Mouse (Mus musculus) neural tube, embryonic 13.5 days (tissue): ENCODE results near the gene Mdp1. TPM values are rescaled to one million over a fixed set of nuclear protein-coding genes. Genes with fewer than 3 reads are reported as not detected.
A peak's percentile ranks its signal among the peaks of the same experiment; 100 is the strongest.

Source experiments
- ATAC-seq: fragments of 200-750 bp; cut with Nextera tagmentation; 2 replicates; pipeline ENCODE4 v1.8.0; 2017; ENCODE audit warnings: low read depth, mild to moderate bottlenecking, moderate TSS enrichment, moderate library complexity
- H3K27ac ChIP-seq: fragments of 300-500 bp; sonication (generic); replicated peaks from 2 replicates; pipeline ENCODE4 v1.5.1; 2015; ENCODE audit warnings: moderate library complexity, mild to moderate bottlenecking, inconsistent platforms
- H3K27me3 ChIP-seq: fragments of 300-500 bp; sonication (generic); 2 replicates; pipeline ENCODE4 v1.6.1; 2015; ENCODE audit warnings: mild to moderate bottlenecking, inconsistent platforms
- H3K36me3 ChIP-seq: fragments of 300-500 bp; sonication (generic); 2 replicates; pipeline ENCODE4 v1.6.1; 2015; ENCODE audit warnings: mild to moderate bottlenecking, inconsistent platforms
- H3K4me1 ChIP-seq: fragments of 300-500 bp; sonication (generic); replicated peaks from 2 replicates; pipeline ENCODE4 v1.6.1; 2015; ENCODE audit warnings: inconsistent platforms
- H3K4me2 ChIP-seq: fragments of 300-500 bp; sonication (generic); 2 replicates; pipeline ENCODE4 v1.6.1; 2015; ENCODE audit warnings: inconsistent platforms, mild to moderate bottlenecking, moderate library complexity
- H3K4me3 ChIP-seq: fragments of 300-500 bp; sonication (generic); 2 replicates; pipeline ENCODE4 v1.5.1; 2015; ENCODE audit warnings: mild to moderate bottlenecking, inconsistent platforms
- H3K9ac ChIP-seq: fragments of 300-500 bp; sonication (generic); 2 replicates; pipeline ENCODE4 v1.6.1; 2015; ENCODE audit warnings: moderate library complexity, mild to moderate bottlenecking, inconsistent platforms
- H3K9me3 ChIP-seq: fragments of 300-500 bp; sonication (generic); 2 replicates; pipeline ENCODE4 v1.6.1; 2016; ENCODE audit warnings: inconsistent platforms
- WGBS: fragments of 180-500 bp; shearing (Covaris S2); methylation state at CpG from one replicate; pipeline ENCODE4 v1.1.7; 2015; 5-methylcytosine and 5-hydroxymethylcytosine counted together
- polyA plus RNA-seq: library from polyadenylated mRNA; unstranded; fragments of >200 nt; fragmentation: Nextera tagmentation; extraction: Ambion mirVana; gene quantifications from 2 replicates; pipeline ENCODE4 v1.2.1, GENCODE M21; 2015

Mdp1 gene
- polyA plus RNA-seq, 1 experiment from 2014 or later: 70.4 TPM

DNA sequence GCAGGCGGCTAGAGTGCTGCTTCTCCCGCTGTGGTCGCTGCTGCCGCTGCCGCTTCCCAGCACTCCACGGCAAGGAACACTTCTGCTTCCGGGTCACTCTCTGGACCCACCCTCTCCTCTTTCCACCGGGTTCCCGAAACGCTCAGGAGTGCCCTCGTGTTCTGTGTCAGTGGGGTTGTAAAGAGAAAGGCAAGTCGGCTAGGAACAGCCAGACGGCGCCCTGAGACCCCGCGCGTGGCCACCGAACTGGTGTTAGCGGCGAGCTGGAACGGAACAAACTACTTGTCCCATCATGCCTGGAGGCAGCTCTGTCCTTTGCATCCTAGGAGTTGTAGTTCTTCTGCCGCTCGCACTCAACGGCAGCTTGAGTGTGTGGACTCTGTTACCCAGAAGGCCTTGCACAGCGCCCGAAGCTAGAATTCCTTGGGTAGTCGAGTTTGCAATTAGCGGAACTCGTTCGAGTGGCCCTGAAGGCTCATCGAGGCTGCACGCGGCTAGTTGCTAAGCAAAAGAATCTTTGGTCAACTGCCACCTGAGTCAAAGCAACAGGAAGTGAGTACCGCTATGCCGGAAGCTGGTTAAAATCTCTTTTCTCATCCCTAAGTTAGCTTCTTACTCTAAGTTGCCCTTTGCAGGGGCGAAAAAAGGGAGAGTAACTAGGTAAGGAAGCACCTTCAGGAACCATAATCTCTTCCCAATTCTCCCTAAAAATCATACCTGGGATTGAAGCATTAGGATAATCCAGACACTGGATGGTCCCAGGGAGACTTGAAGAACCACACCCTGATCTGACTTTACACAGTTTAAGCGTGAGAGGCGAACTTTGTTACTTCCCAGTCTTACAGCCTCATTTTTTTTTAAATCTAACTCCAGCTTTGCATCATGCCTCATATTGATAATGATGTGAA is 11.8 kb upstream of the Mdp1 start, which contains the start of the genes Gmpr2 and Nedd8:
TSS of gene Gmpr2 (plus strand) at position 109 of the 908 bp plus-strand sequence.
TSS of gene Nedd8 (minus strand) at position 292 of the 908 bp plus-strand sequence.
- peak; percentile 98 for ATAC-seq
- WGBS: 1% methylated on average over 38 of the region's 38 CpGs
- peaks cover 30% of the 10 kb centered on the region for H3K36me3 ChIP-seq

DNA sequence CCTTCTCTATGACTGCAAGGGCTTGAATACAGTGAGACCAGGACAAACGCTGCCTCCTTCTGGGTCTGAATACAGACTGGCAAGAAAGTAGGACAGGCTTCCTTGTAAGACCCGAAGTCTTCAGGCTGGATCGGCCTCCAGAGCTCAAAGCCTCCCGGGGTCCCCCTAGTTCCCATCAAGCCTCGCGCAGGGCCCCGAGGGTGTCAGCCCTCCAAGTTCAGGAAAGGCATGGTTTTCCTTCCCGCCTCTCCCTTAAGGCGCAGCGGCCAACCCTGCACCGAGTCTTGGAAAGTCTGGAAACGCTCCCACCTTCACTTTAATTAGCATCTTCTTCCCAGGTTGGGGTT is 11.2 kb upstream of the Mdp1 start:
- WGBS: 1% methylated on average over 12 of the region's 12 CpGs
- peak overlapping the region; percentile 83 for H3K9ac ChIP-seq
- no peaks in the 10 kb centered on the region for H3K27me3 ChIP-seq
- no peaks in the 10 kb centered on the region for H3K9me3 ChIP-seq
- peak; percentile 72 for ATAC-seq
- H3K4me2 ChIP-seq: peak overlapping the region; percentile 77
- H3K4me3 ChIP-seq: peak overlapping the region; percentile 72
- peaks cover 31% of the 10 kb centered on the region for H3K4me1 ChIP-seq
- peaks cover 29% of the 10 kb centered on the region for H3K36me3 ChIP-seq
- peak overlapping the region; percentile 87 for H3K27ac ChIP-seq

More for the DNA sequence above, 11.8 kb upstream of the Mdp1 start, which contains the start of the genes Gmpr2 and Nedd8:
- Histone ChIP-seq H3K27ac (peak within 1 kb of the TSS; percentile 87), H3K4me3 (peak within 1 kb of the TSS; percentile 72), H3K4me2 (peak within 1 kb of the TSS; percentile 77), H3K27me3 (no peaks in the 10 kb centered on the region), H3K9ac (peak within 1 kb of the TSS; percentile 83), H3K4me1 (peaks cover 31% of the 10 kb centered on the region), H3K9me3 (no peaks in the 10 kb centered on the region)

DNA sequence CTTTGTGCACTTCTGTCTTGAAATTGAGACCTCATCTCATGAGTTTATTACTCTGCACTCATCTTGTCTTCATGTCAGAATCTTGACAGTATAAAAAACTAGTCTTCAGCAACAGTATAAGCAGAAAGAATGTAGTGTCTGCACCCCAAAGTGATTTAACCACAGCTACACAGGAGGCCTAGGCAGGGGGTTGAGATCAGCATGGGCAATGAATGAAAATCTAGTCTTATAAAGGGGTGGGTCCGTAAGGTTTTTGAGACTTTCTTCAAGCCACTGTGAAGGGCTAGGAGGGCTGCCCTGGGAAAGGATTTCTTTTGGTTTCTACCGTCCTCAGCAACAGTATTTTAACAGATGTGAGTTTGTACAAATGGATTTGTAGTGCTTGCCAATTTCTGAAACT is 328 bp upstream of the Mdp1 start:
- WGBS: 48% methylated on average over 2 of the region's 2 CpGs
- no peak overlapping the region for H3K27ac ChIP-seq
- peak overlapping the region; percentile 71 for H3K4me3 ChIP-seq
- H3K4me2 ChIP-seq: peak overlapping the region; percentile 68
- no peak overlapping the region for H3K9ac ChIP-seq
- H3K27me3 ChIP-seq: no peaks in the 10 kb centered on the region
- H3K36me3 ChIP-seq: peaks cover 43% of the 10 kb centered on the region
- ATAC-seq: peak; percentile 24; the same call in 1 of the 2 replicates
- peaks cover 16% of the 10 kb centered on the region for H3K4me1 ChIP-seq
- H3K9me3 ChIP-seq: no peaks in the 10 kb centered on the region

DNA sequence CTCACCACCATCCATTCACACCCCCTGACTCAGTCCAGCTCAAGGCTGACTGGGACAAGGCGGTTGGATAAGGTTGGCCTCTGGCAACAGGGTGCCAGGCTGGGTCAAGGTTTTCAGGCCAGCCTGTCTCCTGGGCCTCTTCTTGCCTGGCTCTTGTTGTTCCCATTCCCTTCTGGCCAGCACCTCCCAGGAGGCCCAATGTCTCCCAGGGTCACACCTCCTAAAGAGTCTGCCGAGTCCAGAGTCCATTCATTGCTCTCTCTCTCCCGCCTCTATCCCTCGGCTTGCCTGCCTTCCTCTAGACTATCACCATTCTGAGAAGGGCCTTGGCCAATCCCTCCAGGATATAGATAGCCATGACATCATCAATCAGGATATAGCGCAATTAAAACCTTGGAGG is 2.3 kb downstream of the Mdp1 start:
- peaks cover 35% of the 10 kb centered on the region for H3K36me3 ChIP-seq
- H3K9me3 ChIP-seq: no peaks in the 10 kb centered on the region
- ATAC-seq: no peak
- no peaks in the 10 kb centered on the region for H3K27me3 ChIP-seq
- WGBS: 96% methylated on average over 5 of the region's 5 CpGs
- H3K27ac ChIP-seq: no peak overlapping the region
- peaks cover 16% of the 10 kb centered on the region for H3K4me1 ChIP-seq
- no peak overlapping the region for H3K4me2 ChIP-seq
- H3K9ac ChIP-seq: no peak overlapping the region
- H3K4me3 ChIP-seq: no peak overlapping the region

DNA sequence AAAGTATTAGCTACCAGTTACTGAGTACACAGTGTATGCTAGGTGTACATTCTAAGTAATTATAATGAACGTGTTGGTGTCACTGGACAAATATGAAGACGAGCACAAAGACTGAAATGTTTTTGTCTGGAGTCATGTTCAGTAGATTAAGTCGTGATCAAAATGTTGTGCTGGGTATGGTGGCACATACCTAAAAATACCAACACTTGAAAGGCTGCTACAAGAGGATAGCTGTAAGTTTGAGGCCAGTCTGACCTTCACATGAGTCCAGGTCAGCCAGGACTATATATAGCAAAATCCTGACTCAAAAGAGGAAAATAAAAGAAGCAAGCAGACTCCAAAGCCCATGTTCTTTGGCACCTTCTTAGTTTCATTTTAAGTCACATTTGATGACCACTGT is 3.4 kb downstream of the Mdp1 start:
- Histone ChIP-seq H3K9me3 (no peaks in the 10 kb centered on the region), H3K9ac (no peak overlapping the region), H3K27me3 (no peaks in the 10 kb centered on the region), H3K4me3 (no peak overlapping the region), H3K36me3 (peaks cover 25% of the 10 kb centered on the region), H3K4me2 (no peak overlapping the region), H3K27ac (no peak overlapping the region), H3K4me1 (peaks cover 16% of the 10 kb centered on the region)
- ATAC-seq: no peak
- WGBS: 92% methylated on average over 3 of the region's 3 CpGs

DNA sequence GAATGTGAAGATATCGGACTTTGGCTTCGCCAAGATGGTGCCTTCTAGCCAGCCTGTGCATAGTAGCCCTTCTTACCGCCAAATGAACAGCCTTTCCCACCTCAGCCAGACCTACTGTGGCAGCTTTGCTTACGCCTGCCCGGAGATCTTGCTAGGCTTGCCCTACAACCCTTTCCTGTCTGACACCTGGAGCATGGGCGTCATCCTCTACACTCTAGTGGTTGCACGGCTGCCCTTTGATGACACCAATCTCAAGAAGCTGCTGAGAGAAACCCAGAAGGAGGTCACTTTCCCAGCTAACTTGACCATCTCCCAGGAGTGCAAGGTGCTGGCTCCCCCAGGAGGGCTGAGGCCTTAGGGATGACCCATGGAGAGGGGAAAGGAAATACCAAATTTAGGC is 8.8 kb downstream of the Mdp1 start:
- Histone ChIP-seq H3K9ac (no peak overlapping the region), H3K4me3 (no peak overlapping the region), H3K27me3 (no peaks in the 10 kb centered on the region), H3K36me3 (no peaks in the 10 kb centered on the region; the same call in 1 of the 2 replicates), H3K27ac (no peak overlapping the region), H3K4me2 (no peak overlapping the region), H3K9me3 (no peaks in the 10 kb centered on the region), H3K4me1 (no peaks in the 10 kb centered on the region)
- WGBS: 90% methylated on average over 7 of the region's 7 CpGs
- no peak for ATAC-seq

DNA sequence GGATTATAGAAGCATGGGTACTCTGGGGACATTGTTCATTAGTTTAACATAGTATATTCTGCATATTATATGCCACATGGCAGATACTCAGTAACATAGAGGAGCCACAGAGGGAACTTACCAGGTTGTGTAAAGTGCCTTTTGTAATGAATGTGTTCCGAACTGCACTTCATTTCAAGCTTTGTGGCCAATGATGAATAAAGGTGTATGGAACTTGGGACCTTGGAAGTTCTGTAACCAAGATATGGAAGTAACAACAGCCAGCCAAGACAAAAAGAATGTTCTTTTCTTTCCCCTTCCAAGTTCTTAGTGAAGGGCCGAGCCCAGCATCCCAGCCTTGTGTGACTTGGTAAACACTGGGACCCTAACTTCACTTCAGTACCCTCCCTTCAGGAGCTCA is 10.4 kb downstream of the Mdp1 start, which contains the start of gene Tssk4:
TSS of gene Tssk4 (plus strand) at position 301 of the 400 bp plus-strand sequence.
- WGBS: 93% methylated on average over 2 of the region's 2 CpGs

DNA sequence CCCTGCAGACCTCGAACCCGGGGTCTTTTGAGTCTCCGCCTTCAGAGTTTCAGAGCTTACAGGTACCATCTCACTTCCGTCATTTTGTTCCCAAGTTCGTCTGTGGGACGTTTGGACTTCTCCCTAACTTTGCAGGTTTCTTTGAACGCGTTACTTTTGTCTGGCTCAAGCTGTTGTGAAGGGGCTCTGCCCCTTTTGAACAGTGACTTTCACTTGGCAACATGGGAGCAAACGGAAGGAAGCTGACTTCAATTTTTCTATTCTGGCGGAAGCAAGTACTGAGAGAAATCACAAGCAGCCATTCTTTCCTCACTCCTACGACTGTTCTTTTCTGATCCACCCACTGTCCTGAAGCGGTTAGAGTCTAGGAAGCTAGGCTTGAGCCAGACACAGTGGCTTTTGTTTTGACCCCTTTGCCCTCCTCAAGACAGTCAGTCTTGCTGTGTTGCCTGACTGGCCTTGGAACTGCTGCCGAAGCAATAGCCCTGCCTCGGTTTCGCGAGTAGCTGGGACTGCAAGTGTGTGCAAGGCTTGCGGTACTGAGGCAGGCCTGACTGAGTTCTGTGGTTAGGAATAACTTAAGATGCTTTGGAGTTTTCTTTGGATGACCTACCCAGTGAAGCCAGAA is 15.9 kb downstream of the Mdp1 start:
- Histone ChIP-seq H3K36me3 (peaks cover 23% of the 10 kb centered on the region), H3K27ac (no peak overlapping the region), H3K27me3 (no peaks in the 10 kb centered on the region), H3K4me3 (peak overlapping the region; percentile 97), H3K9ac (peak overlapping the region; percentile 94), H3K4me2 (peak overlapping the region; percentile 78), H3K4me1 (peaks cover 26% of the 10 kb centered on the region), H3K9me3 (no peaks in the 10 kb centered on the region)
- 26% methylated on average over 17 of the region's 17 CpGs for WGBS
- ATAC-seq: no peak

More for the DNA sequence above, 10.4 kb downstream of the Mdp1 start, which contains the start of gene Tssk4:
- Histone ChIP-seq H3K4me2 (no peak within 1 kb of the TSS), H3K4me3 (no peak within 1 kb of the TSS), H3K9ac (no peak within 1 kb of the TSS), H3K27me3 (no peaks in the 10 kb centered on the region), H3K9me3 (no peaks in the 10 kb centered on the region), H3K4me1 (peaks cover 5% of the 10 kb centered on the region), H3K36me3 (no peaks in the 10 kb centered on the region; the same call in 1 of the 2 replicates), H3K27ac (no peak within 1 kb of the TSS)
- no peak for ATAC-seq

DNA sequence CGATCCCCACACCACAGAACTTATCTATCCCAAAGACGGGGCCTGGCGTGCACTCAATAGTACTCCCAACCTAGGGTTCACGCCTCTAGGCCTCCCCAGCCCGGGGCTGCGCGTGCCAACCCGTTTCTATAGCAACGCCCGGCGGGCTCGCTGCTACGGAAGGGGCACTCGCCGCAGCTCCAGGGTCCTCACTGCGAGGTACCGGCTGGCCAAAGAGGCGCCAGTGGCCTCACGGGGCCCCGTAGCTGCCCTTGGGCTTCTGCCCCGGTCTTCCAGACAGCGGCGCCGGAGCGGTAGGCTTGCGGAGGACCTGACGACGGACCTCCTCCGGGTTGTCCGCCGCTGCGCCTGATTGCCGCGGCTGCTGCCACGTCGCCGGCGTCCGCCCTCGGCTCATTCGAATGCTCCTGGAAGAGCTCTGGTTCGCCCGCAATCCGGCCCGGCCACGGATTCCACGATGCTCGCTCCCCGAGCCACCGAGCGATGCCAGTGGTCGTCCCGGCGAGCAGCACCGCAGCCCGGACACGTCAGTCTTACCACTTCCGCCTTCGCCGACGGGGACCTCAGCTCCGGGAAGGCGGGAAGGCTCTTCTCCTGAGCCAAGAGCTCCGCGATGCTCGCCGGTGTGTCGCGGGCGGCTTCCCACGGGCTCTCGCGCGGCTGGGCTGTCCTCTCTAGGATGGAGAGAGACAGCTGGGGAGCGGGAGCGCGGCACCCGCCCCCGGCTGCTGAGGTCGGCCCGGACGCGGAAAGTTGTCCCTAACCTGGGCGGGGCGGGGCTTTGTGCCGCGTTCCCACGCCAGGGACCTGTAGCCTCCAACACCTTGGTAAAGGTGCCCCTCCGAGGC is 17.0 kb downstream of the Mdp1 start, which contains the start of gene Tm9sf1:
TSS of gene Tm9sf1 (minus strand) at position 747 of the 848 bp plus-strand sequence.
- Histone ChIP-seq H3K9ac (peak within 1 kb of the TSS; percentile 94), H3K4me3 (peak within 1 kb of the TSS; percentile 97), H3K36me3 (peaks cover 32% of the 10 kb centered on the region), H3K4me2 (peak within 1 kb of the TSS; percentile 78), H3K4me1 (peaks cover 26% of the 10 kb centered on the region), H3K27me3 (no peaks in the 10 kb centered on the region), H3K9me3 (no peaks in the 10 kb centered on the region), H3K27ac (peak within 1 kb of the TSS; percentile 97)
- ATAC-seq: peak; percentile 88
- under 1% methylated on average over 89 of the region's 89 CpGs for WGBS

DNA sequence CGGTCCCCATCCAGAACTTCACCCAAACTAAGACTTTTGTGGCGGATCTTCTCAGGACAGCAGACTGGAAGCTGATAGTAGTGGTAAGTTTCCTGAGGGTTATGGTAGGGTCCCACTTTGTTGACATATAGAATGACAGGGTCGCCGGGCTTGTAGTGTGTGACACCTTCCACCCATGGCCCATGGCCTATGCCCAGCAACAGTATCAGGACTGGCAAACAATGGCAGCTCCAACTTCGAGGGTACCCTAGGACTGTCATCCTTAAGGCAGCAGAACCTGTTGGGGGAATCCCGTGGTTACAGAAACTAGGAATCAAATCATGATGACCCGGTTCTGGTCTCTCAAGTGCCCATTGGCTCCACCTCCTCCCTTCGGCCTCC is 17.6 kb downstream of the Mdp1 start:
- H3K4me3 ChIP-seq: peak overlapping the region; percentile 97
- peak overlapping the region; percentile 94 for H3K9ac ChIP-seq
- no peaks in the 10 kb centered on the region for H3K27me3 ChIP-seq
- H3K36me3 ChIP-seq: peaks cover 38% of the 10 kb centered on the region
- peak; percentile 26 for ATAC-seq
- peak overlapping the region; percentile 97 for H3K27ac ChIP-seq
- 25% methylated on average over 8 of the region's 8 CpGs for WGBS
- peak overlapping the region; percentile 78 for H3K4me2 ChIP-seq
- no peaks in the 10 kb centered on the region for H3K9me3 ChIP-seq
- peaks cover 26% of the 10 kb centered on the region for H3K4me1 ChIP-seq

DNA sequence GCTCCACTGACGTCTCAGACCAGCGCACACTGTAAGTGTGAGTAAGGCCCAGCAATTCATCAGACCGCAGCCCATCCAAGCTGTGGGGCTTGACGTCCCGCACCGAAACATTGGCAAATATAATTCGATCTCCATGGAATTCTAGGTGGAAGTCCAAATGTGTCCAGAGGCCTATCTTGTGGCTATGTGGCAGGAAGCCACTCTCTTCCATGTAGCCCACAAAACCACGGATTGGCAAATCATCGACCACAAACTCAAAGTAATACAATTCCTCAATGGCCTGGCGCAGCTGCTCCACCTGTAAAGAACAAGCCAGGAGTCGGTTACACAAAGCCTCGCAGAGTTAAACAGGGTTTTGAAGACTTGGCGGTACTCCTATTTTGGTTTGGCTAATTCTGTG is 19.0 kb downstream of the Mdp1 start:
- no peak overlapping the region for H3K27ac ChIP-seq
- H3K4me1 ChIP-seq: peaks cover 28% of the 10 kb centered on the region
- no peak overlapping the region for H3K4me3 ChIP-seq
- no peak overlapping the region for H3K9ac ChIP-seq
- H3K27me3 ChIP-seq: no peaks in the 10 kb centered on the region
- no peaks in the 10 kb centered on the region for H3K9me3 ChIP-seq
- no peak for ATAC-seq
- H3K4me2 ChIP-seq: no peak overlapping the region
- WGBS: 91% methylated on average over 13 of the region's 13 CpGs
- peaks cover 52% of the 10 kb centered on the region for H3K36me3 ChIP-seq
